Mouse (Mus musculus) ovary, adult 18-20 months (tissue): Measurements from ENCODE around the gene Mea1.
A peak's percentile ranks its signal among the peaks of the same experiment; 100 is the strongest.

Source experiments
- DNase-seq: peaks from one replicate; pipeline ENCODE4 v3.0.0; 2022; ENCODE audit warnings: low spot score, mixed read lengths

The Mea1 gene

DNA sequence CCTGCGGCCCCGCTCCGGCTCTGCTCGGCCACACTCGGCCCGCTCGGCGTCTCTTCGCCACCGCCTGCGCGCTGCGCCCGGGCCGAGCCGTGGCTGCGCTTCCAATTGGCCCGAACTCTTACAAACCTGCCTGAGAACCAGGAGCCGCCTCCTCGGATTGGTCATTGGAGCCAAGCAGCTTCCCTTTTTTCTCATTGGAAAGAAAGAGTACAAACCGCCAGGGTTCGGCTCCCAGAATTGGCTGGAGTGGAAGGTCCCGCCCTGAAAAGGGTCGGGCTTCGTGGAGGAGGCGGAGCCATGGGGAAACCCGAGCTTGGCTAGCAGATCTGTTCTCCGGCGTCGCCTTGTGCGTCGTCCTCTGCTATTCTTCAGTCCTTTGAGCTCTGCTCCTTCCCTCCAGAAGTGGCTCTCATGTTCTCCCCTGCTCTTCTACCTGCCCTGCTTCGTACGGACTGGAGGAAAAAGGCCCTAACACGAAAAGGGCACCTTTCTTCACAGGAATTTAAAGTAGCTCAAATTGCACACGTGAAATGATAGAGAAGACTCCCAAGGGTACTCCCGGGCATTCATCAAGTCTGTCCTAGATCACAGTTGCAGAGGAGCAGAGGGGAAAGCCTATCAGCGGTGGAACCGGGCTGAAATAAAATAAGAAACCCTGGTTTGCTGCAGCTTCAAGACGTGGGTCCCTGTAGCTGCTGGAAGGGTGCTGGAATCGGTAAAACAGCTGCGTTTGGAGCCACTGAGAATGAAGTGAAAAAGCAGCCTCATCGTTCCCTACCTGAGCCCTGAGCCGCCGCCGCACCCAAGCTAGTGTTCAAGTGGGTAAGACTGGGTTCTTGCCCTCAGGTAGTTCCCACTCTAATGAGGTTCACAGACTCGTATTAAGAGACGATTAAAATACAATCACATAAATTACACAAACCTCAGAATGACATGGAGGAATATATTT lies 26.6 kb downstream of the Mea1 start, which contains the start of gene Ppp2r5d:
Gene Ppp2r5d (minus strand): TSS at position 225 of the 949 bp plus-strand sequence.
- peak; percentile 95 for DNase-seq

DNA sequence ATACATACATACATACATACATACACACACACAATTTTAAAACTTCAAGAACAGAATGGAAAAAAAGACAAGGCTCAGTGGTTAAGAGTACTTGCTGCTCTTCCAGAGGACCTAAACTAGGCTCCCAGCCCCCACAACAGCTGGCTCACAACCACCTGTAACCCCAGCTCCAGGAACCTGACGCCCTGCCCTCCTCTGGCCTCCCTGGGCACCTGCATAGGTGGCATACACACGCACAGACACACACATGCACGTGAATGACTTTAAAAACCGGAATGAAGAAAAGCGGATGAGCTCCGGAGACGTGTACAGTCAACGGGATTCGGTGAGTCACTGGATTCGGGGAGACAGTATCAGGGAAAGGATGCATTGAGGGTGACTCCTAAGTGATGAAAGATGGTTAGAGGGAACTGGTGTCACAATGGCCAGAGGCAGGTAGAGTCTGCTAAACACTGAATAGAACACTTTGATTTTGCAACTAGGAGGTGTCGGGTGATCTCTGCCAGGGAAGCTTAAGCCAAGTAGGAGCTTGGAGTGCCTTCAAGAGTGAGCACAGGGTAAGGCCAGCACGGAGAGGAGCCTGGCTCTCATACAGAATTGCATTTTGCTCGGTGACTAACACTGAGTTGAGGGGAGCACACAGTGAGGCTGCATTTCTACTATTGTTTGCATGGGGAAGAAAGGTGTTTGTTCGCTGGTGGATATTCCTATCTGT lies 27.9 kb downstream of the Mea1 start:
- no peak for DNase-seq

DNA sequence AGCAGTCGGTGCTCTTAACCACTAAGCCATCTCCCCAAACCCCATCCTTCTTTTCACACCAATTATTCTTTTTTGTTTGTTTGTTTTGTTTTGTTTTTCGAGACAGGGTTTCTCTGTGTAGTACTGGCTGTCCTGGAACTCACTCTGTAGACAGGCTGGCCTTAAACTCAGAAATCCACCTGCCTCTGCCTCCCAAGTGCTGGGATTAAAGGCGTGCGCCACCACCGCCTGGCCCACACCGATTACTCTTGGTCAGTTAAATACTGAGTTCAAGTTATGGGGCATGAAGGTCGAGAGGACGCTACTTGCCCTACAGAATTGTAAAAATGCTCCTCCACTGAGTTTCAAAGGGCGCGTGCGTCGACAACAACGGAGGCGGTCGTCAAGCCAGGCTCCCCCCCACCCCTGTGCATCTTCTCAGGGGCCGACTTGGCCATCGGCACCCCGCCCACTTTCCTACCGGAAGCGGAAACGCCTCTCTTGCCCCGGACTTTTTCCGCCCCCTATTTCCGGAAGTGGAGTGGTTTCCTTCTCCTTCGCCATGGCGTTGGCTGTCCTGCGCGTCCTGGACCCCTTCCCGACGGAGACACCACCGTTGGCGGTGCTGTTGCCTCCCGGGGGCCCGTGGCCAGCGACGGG lies 32.5 kb downstream of the Mea1 start, which contains the start of gene Pex6:
Gene Pex6 (plus strand): TSS at position 505 of the 639 bp plus-strand sequence.
- DNase-seq: peak; percentile 84

DNA sequence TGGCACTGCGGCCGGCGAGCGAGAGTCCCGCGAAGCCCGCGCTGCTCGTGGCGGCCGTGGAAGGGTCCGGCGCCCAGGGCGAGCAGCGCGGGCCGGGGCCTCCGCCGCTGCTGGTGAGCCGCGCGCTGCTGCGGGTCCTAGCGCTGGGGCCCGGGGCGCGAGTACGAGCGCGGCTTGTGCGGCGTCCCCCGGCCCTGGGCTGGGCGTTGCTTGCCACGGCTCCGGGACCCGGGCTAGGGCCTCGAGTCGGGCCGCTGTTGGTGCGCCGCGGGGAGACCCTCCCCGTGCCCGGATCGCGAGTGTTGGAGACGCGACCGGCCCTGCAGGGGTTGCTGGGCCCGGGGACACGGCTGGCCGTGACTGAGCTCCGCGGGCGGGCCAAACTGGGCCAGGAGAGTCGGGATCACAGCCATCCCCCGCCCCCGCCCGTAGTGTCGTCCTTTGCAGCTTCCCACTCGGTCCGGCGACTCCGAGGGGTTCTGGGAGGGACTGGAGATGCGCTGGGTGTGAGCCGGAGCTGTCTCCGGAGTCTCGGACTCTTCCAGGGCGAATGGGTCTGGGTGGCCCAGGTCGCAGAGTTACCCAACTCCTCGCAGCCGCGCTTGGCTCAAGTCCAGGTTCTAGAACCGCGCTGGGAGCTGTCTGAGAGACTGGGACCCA lies 33.1 kb downstream of the Mea1 start:
- no peak for DNase-seq

DNA sequence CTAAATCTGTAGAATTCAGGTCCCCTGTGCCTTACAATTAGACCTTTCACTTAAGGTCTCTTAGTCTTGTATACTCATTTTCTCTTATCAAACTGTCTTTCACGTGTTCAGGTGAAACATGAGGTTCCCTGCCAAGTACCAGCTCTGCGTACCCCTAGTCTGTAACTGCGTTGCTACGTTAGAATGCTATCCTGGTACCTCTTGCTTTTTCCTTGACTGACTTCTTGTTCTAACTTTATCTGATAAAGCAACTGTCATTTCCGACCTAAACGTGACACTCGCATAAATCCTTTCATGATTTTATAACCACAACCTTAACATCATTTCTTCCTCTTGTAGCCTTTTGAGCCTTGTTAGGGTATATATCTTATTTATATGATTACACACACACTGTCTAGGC lies 33.8 kb downstream of the Mea1 start:
- DNase-seq: no peak

DNA sequence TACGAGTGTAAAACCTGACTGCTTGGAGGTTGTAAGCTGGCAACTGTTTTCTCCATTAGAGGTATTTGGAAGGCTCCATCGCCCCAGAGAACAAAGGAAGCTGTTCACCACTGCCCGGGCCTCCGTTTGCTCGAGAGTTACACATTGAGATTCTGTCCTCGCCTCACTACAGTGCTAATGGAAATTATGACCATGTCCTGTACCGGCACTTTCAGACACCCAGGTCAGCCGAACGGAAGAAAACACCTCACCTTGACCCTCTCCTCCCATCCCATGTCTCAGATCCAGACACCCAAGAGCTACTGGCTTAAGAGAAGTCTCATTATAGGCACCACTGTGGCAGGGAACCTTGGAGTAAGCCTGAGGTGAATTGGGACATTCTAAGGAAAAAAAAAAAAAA lies 35.3 kb downstream of the Mea1 start:
- no peak for DNase-seq

DNA sequence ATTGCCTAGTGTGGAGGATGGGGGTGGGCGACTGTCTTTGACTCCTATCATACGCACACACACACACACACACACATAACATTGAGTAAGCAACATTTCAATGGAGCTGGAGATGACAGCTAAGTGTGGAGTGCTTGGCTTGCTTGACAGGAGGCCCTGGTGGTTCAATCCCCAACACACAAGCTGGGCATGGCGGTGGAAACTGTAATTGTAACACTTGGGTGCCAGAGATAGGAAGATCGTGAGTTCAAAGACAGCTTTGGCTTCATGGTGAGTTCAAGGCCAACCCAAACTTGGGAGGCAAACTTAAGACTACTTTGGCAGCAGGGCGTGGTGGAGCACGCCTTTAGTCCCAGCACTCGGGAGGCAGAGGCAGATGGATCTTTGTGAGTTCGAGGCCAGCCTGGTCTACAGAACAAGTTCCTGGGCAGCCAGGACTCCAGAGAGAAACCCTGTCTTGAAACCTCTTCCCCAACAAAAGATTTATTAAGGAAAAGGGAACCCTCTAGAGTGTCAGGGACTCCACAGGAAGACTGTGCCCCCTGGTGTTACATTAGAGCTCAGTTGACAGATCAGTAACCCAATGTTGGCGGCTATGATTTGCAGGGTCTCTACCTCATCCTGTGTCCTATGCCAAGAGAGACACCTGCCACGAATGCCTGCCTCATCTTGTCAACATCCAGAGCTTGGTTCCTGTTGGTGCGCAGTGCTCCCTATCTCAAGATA lies 36.3 kb downstream of the Mea1 start:
- no peak for DNase-seq

DNA sequence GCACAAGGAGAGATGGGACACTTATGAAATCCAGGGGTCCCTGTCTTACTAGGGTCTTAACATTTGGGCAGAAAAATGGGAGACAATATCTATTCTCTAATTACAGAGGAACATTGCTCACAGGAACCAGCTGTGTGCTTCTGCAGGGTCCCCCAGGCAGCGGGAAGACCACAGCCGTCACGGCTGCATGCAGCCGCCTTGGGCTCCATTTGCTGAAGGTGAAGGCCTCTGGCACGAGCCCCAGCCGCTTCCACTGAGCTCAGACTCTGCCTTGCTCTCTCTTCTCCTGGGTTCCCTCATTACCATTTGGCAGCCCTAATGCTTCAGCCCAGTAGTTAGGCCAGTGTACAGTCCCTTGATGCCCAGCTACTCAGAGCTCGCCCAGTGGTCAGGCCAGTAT lies 42.5 kb downstream of the Mea1 start:
- no peak for DNase-seq

DNA sequence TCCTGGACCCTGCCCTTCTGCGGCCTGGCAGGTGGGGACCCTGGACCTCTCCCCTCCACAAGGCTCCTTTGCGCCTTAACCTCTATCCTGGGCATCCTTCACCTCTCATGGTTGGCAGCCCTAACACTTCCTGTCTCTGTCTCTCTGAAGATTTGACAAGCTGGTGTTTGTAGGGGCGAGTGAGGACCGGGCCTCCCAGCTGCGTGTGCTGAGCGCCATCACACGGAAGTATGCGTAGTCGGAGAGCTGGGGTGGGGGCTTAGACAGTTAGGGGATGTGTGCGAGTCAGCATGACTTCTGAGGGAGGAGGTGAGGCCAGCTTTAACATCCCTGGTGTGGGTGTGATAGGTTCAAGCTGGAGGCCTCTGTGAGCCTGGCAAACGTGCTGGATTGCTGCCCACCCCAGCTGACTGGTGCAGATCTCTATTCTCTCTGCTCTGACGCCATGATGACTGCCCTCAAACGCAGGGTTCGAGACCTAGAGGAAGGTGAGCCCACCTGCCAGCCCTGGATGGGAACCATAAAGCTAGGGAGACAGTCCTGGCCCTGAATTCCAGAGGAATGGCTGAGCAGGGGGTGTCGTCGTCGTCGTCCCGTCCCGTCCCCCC lies 46.0 kb downstream of the Mea1 start:
- no peak for DNase-seq

DNA sequence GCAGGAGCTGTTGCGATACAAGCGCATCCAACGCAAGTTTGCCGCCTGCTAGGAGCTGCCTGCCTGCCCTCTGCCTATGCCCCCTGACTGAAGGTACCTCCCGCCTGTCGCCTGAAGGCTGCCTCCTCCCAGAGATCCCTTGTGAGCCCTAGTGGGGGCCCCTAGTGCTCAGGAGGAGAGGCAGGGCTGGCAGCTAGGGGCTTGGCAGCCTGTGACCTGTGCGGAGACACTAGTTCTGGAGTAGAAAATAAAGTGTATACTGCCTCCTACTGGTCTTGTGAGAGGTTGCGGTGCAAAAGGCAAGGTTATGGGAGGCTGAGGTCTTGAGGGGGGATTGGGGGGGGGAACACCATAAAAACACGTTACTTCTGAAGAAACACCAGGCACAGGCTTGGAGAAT lies 46.7 kb downstream of the Mea1 start:
- DNase-seq: no peak

DNA sequence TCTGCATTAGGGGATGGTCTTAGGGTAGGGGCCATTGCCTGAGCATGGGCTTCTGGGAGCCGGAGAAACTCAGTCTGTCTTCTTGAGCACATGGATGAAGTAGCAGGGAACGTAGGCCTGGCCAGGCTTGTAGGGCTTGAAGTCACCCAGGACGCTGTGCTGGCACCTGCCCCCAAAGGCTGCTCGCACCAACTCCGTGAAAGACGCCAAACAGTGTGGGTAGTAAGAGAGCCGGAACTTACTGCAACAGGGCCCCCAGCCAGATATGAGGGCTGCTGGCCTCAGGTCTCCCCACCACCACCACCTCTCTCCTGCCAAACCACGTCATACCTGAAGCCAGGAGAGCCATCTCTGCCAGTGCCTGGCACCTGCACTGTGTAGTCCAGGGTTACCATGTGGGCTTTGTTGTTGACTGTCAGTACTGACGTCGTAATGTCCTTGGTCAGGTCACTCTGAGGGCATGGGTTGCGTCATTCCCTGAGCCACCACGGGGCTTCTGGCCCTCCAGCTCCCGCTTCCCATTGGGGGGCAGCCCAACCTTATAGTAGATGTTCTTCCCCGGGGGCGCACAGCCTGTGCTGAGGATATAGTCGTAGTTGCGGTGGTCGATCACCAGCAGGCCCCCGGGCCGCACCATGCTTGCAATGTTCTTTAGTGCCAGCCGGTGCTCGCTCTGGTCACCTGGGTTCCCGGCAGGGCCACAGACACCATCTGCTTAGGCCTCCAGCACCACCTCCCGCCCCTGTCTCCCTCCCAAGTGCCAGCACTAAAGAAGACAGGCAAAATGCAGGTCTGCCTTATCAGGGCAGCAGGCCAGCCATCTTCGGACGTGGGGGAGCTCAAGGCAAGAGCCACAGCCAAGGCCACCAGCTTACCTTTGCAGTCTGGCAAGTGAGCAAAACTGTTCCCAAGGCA lies 47.4 kb downstream of the Mea1 start:
- no peak for DNase-seq

DNA sequence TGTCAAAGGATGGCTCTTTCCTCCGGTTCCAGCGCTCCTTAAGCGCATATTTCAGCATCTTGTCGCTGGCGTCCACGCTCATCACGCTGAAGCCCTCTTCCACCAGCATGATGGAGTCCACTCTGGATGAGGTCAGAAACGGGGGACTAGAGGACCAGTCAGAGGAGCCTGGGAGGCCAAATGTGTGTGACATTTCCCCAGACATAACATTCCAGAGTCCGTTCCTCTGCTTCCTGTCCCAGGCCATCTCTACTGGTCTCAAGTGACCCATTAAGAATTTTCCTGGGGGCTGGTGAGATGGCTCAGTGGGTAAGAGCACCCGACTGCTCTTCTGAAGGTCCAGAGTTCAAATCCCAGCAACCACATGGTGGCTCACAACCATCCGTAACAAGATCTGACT lies 48.7 kb downstream of the Mea1 start:
- no peak for DNase-seq

DNA sequence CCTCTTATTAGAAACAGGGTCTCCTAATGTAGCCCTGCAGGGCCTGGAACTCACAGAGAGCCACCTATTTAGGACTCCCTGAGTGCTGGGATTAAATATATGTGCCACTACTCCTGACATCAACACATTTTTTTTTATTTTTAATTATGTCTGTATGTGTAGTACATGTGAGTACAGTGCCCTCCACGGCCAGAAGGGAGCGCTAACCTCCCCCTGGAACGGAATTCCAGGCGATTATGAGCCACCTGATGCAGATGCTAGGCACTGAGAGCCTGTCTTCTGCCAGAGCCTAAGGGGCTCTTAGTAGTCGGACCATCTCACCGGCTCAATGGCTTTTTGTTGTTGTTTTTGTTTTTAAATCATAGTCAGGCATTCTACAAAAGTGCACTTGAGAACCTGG lies 49.4 kb downstream of the Mea1 start:
- DNase-seq: no peak

DNA sequence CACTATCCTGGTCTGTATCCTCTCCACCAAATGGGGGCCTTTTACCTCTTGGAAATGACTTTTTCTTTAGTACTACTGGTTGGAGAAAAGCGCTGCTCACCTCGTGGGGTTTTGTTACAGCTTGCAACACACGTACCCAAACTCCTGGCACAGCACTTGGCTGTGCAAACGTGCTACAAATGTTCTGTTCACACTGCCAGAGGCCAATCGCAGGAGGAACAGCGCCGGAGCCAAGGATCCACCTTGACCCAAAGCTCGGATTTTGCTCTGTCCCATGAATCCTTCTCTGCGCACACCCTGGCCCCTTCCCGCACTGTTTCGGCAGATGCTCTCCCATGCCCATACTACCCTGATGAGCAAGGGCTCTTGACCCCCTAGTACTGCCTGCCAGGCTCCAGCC lies 49.9 kb downstream of the Mea1 start:
- no peak for DNase-seq

DNA sequence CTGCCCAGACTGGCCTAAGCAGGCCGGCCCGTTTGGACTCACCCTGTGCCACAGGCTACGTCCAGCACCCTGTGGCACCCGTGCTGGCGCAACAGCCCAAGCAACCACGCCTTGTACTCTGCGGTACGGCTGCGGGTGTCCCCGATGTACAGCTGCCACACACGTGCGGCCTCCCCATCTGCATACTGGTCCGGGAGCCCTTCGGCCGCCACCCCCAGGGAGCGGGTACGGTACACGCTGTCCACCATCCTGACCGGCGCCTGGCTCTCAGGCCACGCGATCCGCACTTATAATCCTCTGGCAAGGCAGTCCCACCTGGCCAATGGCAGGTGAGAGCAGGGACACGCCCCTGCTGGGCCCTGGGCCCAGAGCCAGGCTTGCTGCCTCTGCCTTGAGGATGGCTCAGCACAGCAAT lies 50.3 kb downstream of the Mea1 start, which contains the start of gene Gnmt:
Gene Gnmt (minus strand): TSS at position 265 of the 415 bp plus-strand sequence.
- DNase-seq: no peak
